Mouse (Mus musculus): ENCODE measurements around the gene Acss1. TPM values are rescaled to one million over a fixed set of nuclear protein-coding genes. Genes with fewer than 3 reads are reported as not detected.

Acss1 gene
- total RNA-seq, 2 experiments from 2014 or later, result 17.1 to 17.5 TPM

- DNase-seq (ENCODE audit: low spot score in 2 of 2), result no peak
- intact Hi-C loops (cut with DNase I), result no loop called here
Measured at GRCm38 (mm10) chr2:150646411-150647121, 21.7 kb downstream of the Acss1 start.

- intact Hi-C loops (cut with DNase I), result no loop called here
- no peak for DNase-seq (ENCODE audit: low spot score in 2 of 2)
Measured at GRCm38 (mm10) chr2:150645225-150645624, 23.1 kb downstream of the Acss1 start.

GRCm38 (mm10) chr2:150643726-150644415, 24.4 kb downstream of the Acss1 start:
- peak; percentile 71 to 85 for DNase-seq (ENCODE audit: low spot score in 2 of 2)
- intact Hi-C loops (cut with DNase I), result no loop called here

- intact Hi-C loops (cut with DNase I), result no loop called here
- no peak for DNase-seq (ENCODE audit: low spot score in 2 of 2)
Measured at GRCm38 (mm10) chr2:150643166-150643565, 25.1 kb downstream of the Acss1 start.

GRCm38 (mm10) chr2:150638370-150638733, 29.9 kb downstream of the Acss1 start:
- intact Hi-C loops (cut with DNase I), result no loop called here
- DNase-seq (ENCODE audit: low spot score in 2 of 2), result no peak

GRCm38 (mm10) chr2:150637702-150638369, 30.5 kb downstream of the Acss1 start:
- DNase-seq (ENCODE audit: low spot score in 2 of 2), result no peak
- intact Hi-C loops (cut with DNase I), result no loop called here

GRCm38 (mm10) chr2:150635877-150636446, 32.3 kb downstream of the Acss1 start:
- DNase-seq (ENCODE audit: low spot score in 2 of 2), result no peak
- intact Hi-C loops (cut with DNase I), result no loop called here

GRCm38 (mm10) chr2:150629255-150629654, 39.0 kb downstream of the Acss1 start:
- intact Hi-C loops (cut with DNase I), result no loop called here
- DNase-seq (ENCODE audit: low spot score in 2 of 2), result no peak

GRCm38 (mm10) chr2:150627140-150627539, 41.2 kb downstream of the Acss1 start:
- DNase-seq (ENCODE audit: low spot score in 2 of 2), result no peak
- intact Hi-C loops (cut with DNase I), result no loop called here

GRCm38 (mm10) chr2:150624926-150625325, 43.4 kb downstream of the Acss1 start:
- intact Hi-C loops (cut with DNase I), result no loop called here
- no peak for DNase-seq (ENCODE audit: low spot score in 2 of 2)

- intact Hi-C loops (cut with DNase I), result no loop called here
- DNase-seq (ENCODE audit: low spot score in 2 of 2), result no peak
Measured at GRCm38 (mm10) chr2:150623957-150624356, 44.3 kb downstream of the Acss1 start.

GRCm38 (mm10) chr2:150621698-150622097, 46.6 kb downstream of the Acss1 start:
- intact Hi-C loops (cut with DNase I), result no loop called here
- no peak for DNase-seq (ENCODE audit: low spot score in 2 of 2)

GRCm38 (mm10) chr2:150610097-150610496, 58.2 kb downstream of the Acss1 start:
- intact Hi-C loops (cut with DNase I), result no loop called here
- no peak for DNase-seq (ENCODE audit: low spot score in 2 of 2)

GRCm38 (mm10) chr2:150608872-150609560, 59.3 kb downstream of the Acss1 start:
- DNase-seq (ENCODE audit: low spot score in 2 of 2), result peak; percentile 87 to 89
- intact Hi-C loops (cut with DNase I), result loop anchor here (1.0 to 10.0 kb wide), 4 partner anchors 42 to 396 kb away; partner anchors contain the start of gene Entpd6

- intact Hi-C loops (cut with DNase I), result loop anchor here (1.0 to 10.0 kb wide), 4 partner anchors 41 to 397 kb away; partner anchors contain the start of gene Entpd6
- peak; percentile 98 for DNase-seq (ENCODE audit: low spot score in 2 of 2)
Measured at GRCm38 (mm10) chr2:150608087-150608799, 60.1 kb downstream of the Acss1 start, which contains the start of gene Apmap. Apmap (minus strand) TSS chr2:150608567.

GRCm38 (mm10) chr2:150607086-150607485, 61.2 kb downstream of the Acss1 start:
- DNase-seq (ENCODE audit: low spot score in 2 of 2), result no peak
- intact Hi-C loops (cut with DNase I), result loop anchor here (5.0 to 10.0 kb wide), 2 partner anchors 40 to 398 kb away; no protein-coding TSS in a partner anchor

- intact Hi-C loops (cut with DNase I), result loop anchor here (5.0 to 10.0 kb wide), 2 partner anchors 38 to 400 kb away; no protein-coding TSS in a partner anchor
- DNase-seq (ENCODE audit: low spot score in 2 of 2), result no peak
Measured at GRCm38 (mm10) chr2:150604802-150605201, 63.5 kb downstream of the Acss1 start.

GRCm38 (mm10) chr2:150602166-150602565, 66.1 kb downstream of the Acss1 start:
- no peak for DNase-seq (ENCODE audit: low spot score in 2 of 2)
- intact Hi-C loops (cut with DNase I), result loop anchor here (10.0 kb wide), 1 partner anchor 403 kb away; no protein-coding TSS in a partner anchor

All from left cerebral cortex, postnatal 14 days (tissue).